Mouse (Mus musculus): ENCODE data around the gene Meig1.
"Not testable (repeated sequence)": the region's sequence is repeated elsewhere in the genome, so short reads cannot be mapped to it uniquely, and the experiment has no call there.

- not testable (repeated sequence) for TF ChIP-seq CTCF (IDR thresholded peaks at IDR 0.05; ENCODE audit: borderline replicate concordance, extremely low read depth, insufficient read depth, insufficient read length); POLR2A (IDR thresholded peaks at IDR 0.05; ENCODE audit: borderline replicate concordance, extremely low read depth, insufficient read depth, insufficient read length, poor library complexity, severe bottlenecking)
Observed at GRCm38 (mm10) chr2:3397110-3397509, 25.3 kb downstream of the Meig1 start, which contains the start of gene Olah.
